Mouse (Mus musculus) midbrain, embryonic 13.5 days (tissue): ENCODE data around the gene Bzw2. TPM values are rescaled to one million over a fixed set of nuclear protein-coding genes. Genes with fewer than 3 reads are reported as not detected.

Source experiments
- ATAC-seq: fragments of 200-750 bp; cut with Nextera tagmentation; 2 replicates; pipeline ENCODE4 v1.8.0; 2017; ENCODE audit warnings: mild to moderate bottlenecking, moderate TSS enrichment, moderate library complexity
- H3K27ac ChIP-seq: fragments of 300-500 bp; sonication (generic); 2 replicates; pipeline ENCODE4 v1.5.1; 2015; ENCODE audit warnings: inconsistent platforms, mild to moderate bottlenecking, moderate library complexity
- H3K27me3 ChIP-seq: fragments of 300-500 bp; sonication (generic); 2 replicates; pipeline ENCODE4 v1.6.1; 2015; ENCODE audit warnings: mild to moderate bottlenecking, inconsistent platforms
- H3K36me3 ChIP-seq: fragments of 300-500 bp; sonication (generic); 2 replicates; pipeline ENCODE4 v1.6.1; 2015; ENCODE audit warnings: mild to moderate bottlenecking, inconsistent platforms
- H3K4me1 ChIP-seq: fragments of 300-500 bp; sonication (generic); replicated peaks from 2 replicates; pipeline ENCODE4 v1.6.1; 2015; ENCODE audit warnings: inconsistent platforms
- H3K4me2 ChIP-seq: fragments of 300-500 bp; sonication (generic); replicated peaks from 2 replicates; pipeline ENCODE4 v1.6.1; 2015; ENCODE audit warnings: moderate library complexity, mild to moderate bottlenecking, inconsistent platforms
- H3K4me3 ChIP-seq: fragments of 300-500 bp; sonication (generic); replicated peaks from 2 replicates; pipeline ENCODE4 v1.5.1; 2015; ENCODE audit warnings: mild to moderate bottlenecking, inconsistent platforms
- H3K9ac ChIP-seq: fragments of 300-500 bp; sonication (generic); replicated peaks from 2 replicates; pipeline ENCODE4 v1.6.1; 2015; ENCODE audit warnings: mild to moderate bottlenecking, inconsistent platforms
- H3K9me3 ChIP-seq: fragments of 300-500 bp; sonication (generic); 2 replicates; pipeline ENCODE4 v1.6.1; 2016; ENCODE audit warnings: mild to moderate bottlenecking, inconsistent platforms
- WGBS: fragments of 180-500 bp; shearing (Covaris S2); methylation state at CpG from one replicate; pipeline ENCODE4 v1.1.7; 2015; 5-methylcytosine and 5-hydroxymethylcytosine counted together
- polyA plus RNA-seq: library from polyadenylated mRNA; unstranded; fragments of >200 nt; fragmentation: Nextera tagmentation; extraction: Ambion mirVana; gene quantifications from 2 replicates; pipeline ENCODE4 v1.2.1, GENCODE M21; 2015

Bzw2 gene
- polyA plus RNA-seq, 1 experiment from 2014 or later = 388 TPM

DNA sequence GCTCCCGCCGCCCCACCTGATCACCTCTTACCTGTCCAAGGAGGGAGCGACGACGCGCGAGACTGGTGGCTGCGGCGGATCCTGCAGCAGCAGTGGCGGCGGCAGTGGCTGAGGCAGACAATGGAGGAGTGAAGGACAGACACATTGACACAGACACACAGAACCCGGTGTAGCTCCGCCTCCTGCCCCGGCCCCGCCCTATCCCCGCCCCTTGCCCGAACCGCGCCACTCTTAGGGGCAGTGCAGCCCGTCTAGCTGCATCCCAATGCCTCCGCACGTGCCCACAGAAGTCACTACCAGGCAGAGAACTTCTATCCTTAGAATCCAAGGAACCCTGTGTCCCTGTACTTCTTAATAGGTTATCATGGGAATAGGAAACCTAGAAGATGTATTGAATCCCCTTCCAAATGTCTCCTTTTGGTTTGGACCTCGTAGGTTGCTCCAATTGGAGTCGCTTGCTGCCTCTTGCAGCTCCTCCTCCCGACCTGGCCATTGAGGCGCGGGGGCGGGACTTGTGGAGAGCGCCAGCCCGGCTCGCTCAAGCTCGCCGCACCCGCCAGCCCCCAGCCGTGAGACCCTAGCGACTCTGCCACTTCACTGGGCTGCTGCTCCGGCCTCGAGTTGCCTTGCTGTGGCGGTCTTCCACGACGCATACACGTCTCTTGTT is 1.1 kb downstream of the Bzw2 start, which contains the start of gene Ankmy2:
Gene Ankmy2 (plus strand): TSS at position 478 of the 667 bp plus-strand sequence.
- H3K4me1 ChIP-seq = peaks cover 35% of the 10 kb centered on the region
- under 1% methylated on average over 41 of the region's 42 CpGs for WGBS

DNA sequence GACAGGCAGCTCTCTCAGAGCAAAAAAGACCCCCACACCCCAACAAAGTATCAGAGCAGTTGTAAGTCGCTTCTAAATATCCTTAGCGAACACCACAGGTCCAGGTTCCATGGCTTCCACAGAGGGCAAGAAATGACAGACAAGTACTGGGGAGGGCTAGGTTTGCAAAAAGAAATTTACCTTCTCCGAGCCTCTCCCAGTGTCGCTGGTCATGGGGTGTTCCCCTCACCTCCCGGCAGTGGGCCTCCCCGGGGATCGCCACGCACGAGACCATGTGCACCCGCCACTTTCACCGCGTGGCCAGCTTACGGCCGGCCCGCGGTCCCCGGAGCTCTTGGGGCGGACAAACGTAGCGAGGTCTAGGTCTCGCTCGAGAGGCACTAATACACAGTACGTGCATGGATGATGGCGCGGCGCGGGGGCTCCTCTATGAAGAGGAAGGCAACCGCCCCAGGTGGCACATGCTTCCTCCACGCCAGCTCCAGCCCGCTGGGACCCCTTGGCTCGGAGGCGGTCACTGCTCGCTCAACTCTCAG is 1.7 kb downstream of the Bzw2 start:
- peak; percentile 82 for ATAC-seq
- Histone ChIP-seq H3K4me2 (peak overlapping the region; percentile 83), H3K36me3 (no peaks in the 10 kb centered on the region), H3K27me3 (no peaks in the 10 kb centered on the region), H3K4me3 (peak overlapping the region; percentile 94), H3K9ac (peak overlapping the region; percentile 93), H3K4me1 (peaks cover 35% of the 10 kb centered on the region), H3K27ac (peak overlapping the region; percentile 94), H3K9me3 (no peaks in the 10 kb centered on the region)
- WGBS = 0% methylated on average over 33 of the region's 33 CpGs

More for the DNA sequence above, 1.1 kb downstream of the Bzw2 start, which contains the start of gene Ankmy2:
- Histone ChIP-seq H3K27ac (peak within 1 kb of the TSS; percentile 94), H3K4me3 (peak within 1 kb of the TSS; percentile 94), H3K4me2 (peak within 1 kb of the TSS; percentile 83), H3K9me3 (no peaks in the 10 kb centered on the region), H3K27me3 (no peaks in the 10 kb centered on the region), H3K9ac (peak within 1 kb of the TSS; percentile 93), H3K36me3 (no peaks in the 10 kb centered on the region)
- ATAC-seq = peak; percentile 98

DNA sequence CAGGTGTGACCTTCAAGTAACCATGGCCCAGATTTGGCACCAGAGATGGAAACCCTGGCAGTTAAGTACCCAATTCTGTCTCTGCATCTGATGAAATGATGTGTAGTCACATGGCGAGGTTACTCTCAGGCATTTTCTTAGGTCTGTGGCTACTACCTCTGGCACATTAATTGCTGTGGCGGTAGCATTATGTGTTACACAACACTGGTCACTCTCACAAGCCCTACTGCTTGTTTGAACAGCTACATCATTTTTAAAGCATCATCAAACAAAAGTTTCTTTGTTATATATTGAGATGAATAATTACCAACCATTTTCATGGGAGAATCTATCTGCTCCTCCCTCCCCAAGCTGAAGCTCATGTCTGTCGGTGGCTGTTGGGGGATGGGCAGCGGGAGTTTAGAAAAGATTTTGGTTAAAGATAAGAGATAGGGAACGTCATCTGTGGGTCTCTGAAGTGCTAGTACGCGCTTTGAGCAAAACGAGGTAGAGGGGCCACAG is 2.7 kb downstream of the Bzw2 start:
- Histone ChIP-seq H3K4me2 (peak overlapping the region; percentile 83), H3K9me3 (no peaks in the 10 kb centered on the region), H3K9ac (peak overlapping the region; percentile 93), H3K4me3 (peak overlapping the region; percentile 94), H3K27me3 (no peaks in the 10 kb centered on the region), H3K4me1 (peaks cover 35% of the 10 kb centered on the region), H3K36me3 (no peaks in the 10 kb centered on the region), H3K27ac (peak overlapping the region; percentile 94)
- 12% methylated on average over 8 of the region's 8 CpGs for WGBS
- ATAC-seq = no peak

- H3K36me3 ChIP-seq = peaks cover 2% of the 10 kb centered on the region
- H3K27me3 ChIP-seq = no peaks in the 10 kb centered on the region
- H3K4me1 ChIP-seq = peaks cover 22% of the 10 kb centered on the region
- H3K4me3 ChIP-seq = no peak overlapping the region
- H3K27ac ChIP-seq = no peak overlapping the region
- WGBS = 96% methylated on average over 2 of the region's 2 CpGs
- H3K9ac ChIP-seq = no peak overlapping the region
- no peaks in the 10 kb centered on the region for H3K9me3 ChIP-seq
- ATAC-seq = no peak
- H3K4me2 ChIP-seq = no peak overlapping the region
Measured at GRCm38 (mm10) chr12:36150737-36151136, 7.1 kb downstream of the Bzw2 start.

DNA sequence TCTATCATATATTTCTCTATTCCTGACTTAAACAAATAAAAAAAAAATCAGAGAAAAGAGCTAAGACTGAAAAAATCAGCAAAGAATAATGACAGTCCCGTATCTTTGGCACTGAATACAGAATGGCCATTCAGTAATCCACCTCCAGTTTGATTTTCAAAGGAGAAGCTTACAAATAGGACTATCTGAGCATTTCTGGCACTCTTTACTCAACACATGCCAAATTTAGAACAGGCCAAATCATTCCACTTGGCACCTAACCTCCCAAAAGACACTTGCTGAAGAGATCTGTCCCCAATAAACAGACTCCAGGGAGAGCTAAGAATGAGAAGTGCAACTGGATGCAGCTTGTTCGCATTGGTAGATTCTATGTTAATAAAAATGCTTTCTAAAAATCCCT is 7.6 kb downstream of the Bzw2 start:
- Histone ChIP-seq H3K4me1 (peaks cover 19% of the 10 kb centered on the region), H3K27ac (no peak overlapping the region), H3K36me3 (peaks cover 3% of the 10 kb centered on the region), H3K9me3 (no peaks in the 10 kb centered on the region), H3K9ac (no peak overlapping the region), H3K4me3 (no peak overlapping the region), H3K27me3 (no peaks in the 10 kb centered on the region), H3K4me2 (no peak overlapping the region)
- WGBS = 87% methylated on average over 2 of the region's 2 CpGs
- no peak for ATAC-seq

DNA sequence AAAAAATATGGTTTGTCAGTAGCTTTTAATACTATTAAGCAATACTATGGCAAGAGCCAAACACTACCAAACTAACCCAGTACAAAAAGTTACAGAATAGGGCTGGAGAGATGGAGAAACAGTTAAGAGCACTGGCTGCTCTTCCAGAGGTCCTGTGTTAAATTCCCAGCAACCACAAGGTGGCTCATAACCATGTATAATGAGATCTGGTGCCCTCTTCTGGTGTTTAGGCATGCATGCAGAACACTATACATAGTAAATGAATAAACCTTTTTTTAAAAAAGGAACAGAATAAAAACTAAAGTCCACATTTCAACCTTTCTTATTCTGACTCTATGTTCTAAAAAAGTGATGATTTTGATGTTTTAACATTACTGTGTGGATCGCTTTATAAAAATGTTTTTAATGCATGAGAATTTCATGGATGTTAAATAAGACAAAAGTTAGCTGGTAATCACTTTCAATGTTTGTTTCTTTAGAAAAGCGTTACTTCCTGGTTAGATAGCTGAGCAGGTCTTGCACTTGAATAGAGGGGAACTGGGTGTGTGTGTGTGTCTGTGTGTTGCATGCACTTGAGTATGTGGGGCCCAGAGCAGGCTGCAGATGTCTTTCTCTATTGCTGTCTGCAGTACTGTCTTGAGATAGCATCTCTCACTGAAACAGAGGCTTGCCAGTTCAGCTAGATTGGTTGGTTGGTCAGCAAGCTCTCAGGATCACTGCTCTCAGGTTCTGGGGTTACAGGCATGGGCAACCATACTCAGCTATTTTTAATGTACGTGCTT is 11.5 kb downstream of the Bzw2 start:
- H3K36me3 ChIP-seq = peaks cover 3% of the 10 kb centered on the region
- ATAC-seq = no peak
- no peak overlapping the region for H3K4me3 ChIP-seq
- 97% methylated on average over 3 of the region's 3 CpGs for WGBS
- no peaks in the 10 kb centered on the region for H3K9me3 ChIP-seq
- no peak overlapping the region for H3K4me2 ChIP-seq
- H3K4me1 ChIP-seq = no peaks in the 10 kb centered on the region
- H3K27ac ChIP-seq = no peak overlapping the region
- no peaks in the 10 kb centered on the region for H3K27me3 ChIP-seq
- no peak overlapping the region for H3K9ac ChIP-seq

DNA sequence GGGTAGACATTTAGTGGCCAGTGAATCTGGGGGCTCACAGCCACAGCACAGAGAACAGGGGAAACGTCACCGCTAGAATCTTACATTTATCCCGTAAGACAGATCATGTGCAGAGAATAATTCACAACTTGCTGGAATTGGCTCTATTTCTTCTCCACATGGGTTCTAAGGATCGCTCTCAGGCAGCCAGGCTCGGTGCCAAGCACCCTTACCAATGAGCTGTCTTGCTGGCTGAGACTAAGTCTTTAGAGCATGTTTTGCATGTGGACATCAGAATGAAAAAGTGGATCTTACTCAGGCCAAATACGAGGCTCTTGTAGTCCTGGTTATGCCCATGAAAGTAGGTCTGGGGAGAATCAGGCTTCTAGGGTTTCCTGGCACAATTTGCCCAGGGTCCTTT is 17.5 kb downstream of the Bzw2 start:
- H3K4me1 ChIP-seq = no peaks in the 10 kb centered on the region
- WGBS = 97% methylated on average over 6 of the region's 6 CpGs
- H3K27ac ChIP-seq = no peak overlapping the region
- no peaks in the 10 kb centered on the region for H3K9me3 ChIP-seq
- H3K36me3 ChIP-seq = peaks cover 22% of the 10 kb centered on the region
- H3K27me3 ChIP-seq = no peaks in the 10 kb centered on the region
- no peak for ATAC-seq
- no peak overlapping the region for H3K4me2 ChIP-seq
- H3K4me3 ChIP-seq = no peak overlapping the region
- no peak overlapping the region for H3K9ac ChIP-seq

GRCm38 (mm10) chr12:36137192-36137591 is 20.7 kb downstream of the Bzw2 start:
- WGBS = 92% methylated on average over 4 of the region's 4 CpGs
- no peak overlapping the region for H3K9ac ChIP-seq

DNA sequence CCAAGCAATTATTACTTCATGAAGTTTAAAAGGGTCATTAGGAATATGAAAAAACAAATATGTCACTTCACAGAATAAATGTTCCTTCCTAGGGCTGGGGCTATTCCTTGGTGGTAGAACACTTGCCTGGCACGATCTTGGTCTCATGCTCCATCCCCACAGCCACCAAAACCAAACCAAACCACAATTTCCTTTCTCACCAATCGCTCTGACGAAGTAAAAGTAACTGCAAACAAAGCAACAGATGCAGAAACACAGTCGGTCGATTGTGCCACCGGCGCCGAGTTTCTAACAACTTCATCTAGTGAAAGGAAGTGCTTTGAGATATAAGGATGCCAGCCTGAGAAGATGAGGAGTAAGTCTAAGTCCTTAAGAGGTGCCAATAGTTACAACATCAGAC is 21.6 kb downstream of the Bzw2 start:
- Histone ChIP-seq H3K36me3 (peaks cover 50% of the 10 kb centered on the region), H3K27ac (no peak overlapping the region), H3K4me3 (no peak overlapping the region), H3K27me3 (no peaks in the 10 kb centered on the region), H3K9ac (no peak overlapping the region), H3K4me1 (no peaks in the 10 kb centered on the region), H3K4me2 (no peak overlapping the region), H3K9me3 (no peaks in the 10 kb centered on the region)
- WGBS = 97% methylated on average over 8 of the region's 8 CpGs
- no peak for ATAC-seq

More at GRCm38 (mm10) chr12:36137192-36137591, 20.7 kb downstream of the Bzw2 start:
- Histone ChIP-seq H3K36me3 (peaks cover 41% of the 10 kb centered on the region), H3K4me2 (no peak overlapping the region), H3K4me3 (no peak overlapping the region), H3K27ac (no peak overlapping the region), H3K27me3 (no peaks in the 10 kb centered on the region), H3K4me1 (no peaks in the 10 kb centered on the region), H3K9me3 (no peaks in the 10 kb centered on the region)
- ATAC-seq = no peak

DNA sequence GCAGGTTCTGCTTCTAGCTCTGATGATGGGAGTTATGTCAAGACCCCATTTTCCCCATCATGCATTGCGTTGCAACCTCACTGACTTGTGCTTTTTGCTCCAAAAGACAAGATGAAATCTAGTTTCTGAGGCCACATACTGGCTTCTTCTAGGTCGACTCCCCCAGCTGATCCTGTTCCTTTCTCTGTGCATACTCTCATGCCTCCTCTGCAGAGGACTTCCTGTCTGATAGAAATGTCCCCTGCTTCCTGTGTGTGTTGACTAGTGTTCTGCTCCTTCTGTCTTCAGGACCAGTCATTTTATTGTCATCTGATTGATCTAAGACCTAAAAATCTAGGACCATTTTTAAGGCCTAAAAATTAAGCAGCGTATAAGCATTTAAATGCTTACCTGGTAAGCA is 22.5 kb downstream of the Bzw2 start:
- ATAC-seq = no peak
- whole genome bisulfite sequencing = 95% methylated on average over 3 of the region's 3 CpGs
- no peak overlapping the region for H3K9ac ChIP-seq

GRCm38 (mm10) chr12:36134111-36134510 is 23.8 kb downstream of the Bzw2 start:
- H3K27me3 ChIP-seq = no peaks in the 10 kb centered on the region
- ATAC-seq = no peak
- no peak overlapping the region for H3K27ac ChIP-seq
- H3K9me3 ChIP-seq = no peaks in the 10 kb centered on the region
- H3K4me2 ChIP-seq = no peak overlapping the region
- H3K4me3 ChIP-seq = no peak overlapping the region
- WGBS = 88% methylated on average over 5 of the region's 5 CpGs
- no peak overlapping the region for H3K9ac ChIP-seq
- peaks cover 47% of the 10 kb centered on the region for H3K36me3 ChIP-seq
- no peaks in the 10 kb centered on the region for H3K4me1 ChIP-seq

More for the DNA sequence above, 22.5 kb downstream of the Bzw2 start:
- H3K4me3 ChIP-seq = no peak overlapping the region
- H3K36me3 ChIP-seq = peaks cover 46% of the 10 kb centered on the region
- H3K27ac ChIP-seq = no peak overlapping the region
- H3K4me2 ChIP-seq = no peak overlapping the region
- H3K27me3 ChIP-seq = no peaks in the 10 kb centered on the region
- no peaks in the 10 kb centered on the region for H3K4me1 ChIP-seq
- no peaks in the 10 kb centered on the region for H3K9me3 ChIP-seq

- no peak overlapping the region for H3K4me3 ChIP-seq
- H3K9ac ChIP-seq = no peak overlapping the region
- no peaks in the 10 kb centered on the region for H3K27me3 ChIP-seq
- peaks cover 51% of the 10 kb centered on the region for H3K36me3 ChIP-seq
- H3K9me3 ChIP-seq = no peaks in the 10 kb centered on the region
- 91% methylated on average over 5 of the region's 5 CpGs for WGBS
- no peak overlapping the region for H3K4me2 ChIP-seq
- no peaks in the 10 kb centered on the region for H3K4me1 ChIP-seq
- H3K27ac ChIP-seq = no peak overlapping the region
- no peak for ATAC-seq
Measured at GRCm38 (mm10) chr12:36133547-36133946, 24.3 kb downstream of the Bzw2 start.
